In genomic region chr2:93849505-93850089, GRCm38 (mm10) we compare ENCODE assay signal across 8 mouse cellular contexts. TPM values are rescaled to one million over a fixed set of nuclear protein-coding genes. Genes with fewer than 3 reads are reported as not detected.
DNase-seq lines count a peak whose midpoint lies in the region; ATAC-seq and TF ChIP-seq lines count a peak whose summit lies in the region.

Accs (minus strand) TSS chr2:93849943.

- H3K9me3 ChIP-seq in embryonic facial prominence, embryonic 15.5 days (replicated peaks), result no peaks in the 10 kb centered on the region
- no peaks in the 10 kb centered on the region for H3K9me3 ChIP-seq in limb, embryonic 15.5 days
- H3K9me3 ChIP-seq in midbrain, postnatal 0 days (ENCODE audit: low read length), result no peaks in the 10 kb centered on the region

- TF ChIP-seq CTCF in bone marrow macrophage, adult 2 months (IDR thresholded peaks at IDR 0.05; ENCODE audit: low read depth, low read length), result peak; percentile 35; the same call in 1 of the 2 replicates
- peak; percentile 69 for TF ChIP-seq CTCF in midbrain, postnatal 0 days (IDR thresholded peaks at IDR 0.05)

- WGBS in embryonic facial prominence, embryonic 15.5 days, result under 1% methylated on average over 28 of the region's 28 CpGs
- WGBS in limb, embryonic 15.5 days, result 0% methylated on average over 28 of the region's 28 CpGs
- WGBS in midbrain, postnatal 0 days, result under 1% methylated on average over 28 of the region's 28 CpGs

- peak; percentile 87 for DNase-seq in A20 (ENCODE audit: low read depth, low spot score)
- DNase-seq in heart, adult 9 months (ENCODE audit: low spot score in 2 of 2), result peak; percentile 80 to 85
- peak; percentile 91 for DNase-seq in kidney, adult 9 months
- DNase-seq in midbrain, postnatal 0 days (ENCODE audit: low spot score), result peak; percentile 81
- peak; percentile 34 to 53 for DNase-seq in spleen, postnatal 10 days (ENCODE audit: low spot score in 2 of 2)

- TF ChIP-seq POLR2A in bone marrow macrophage, adult 2 months (IDR thresholded peaks at IDR 0.05; ENCODE audit: borderline replicate concordance, low read depth, low read length), result no peak

- peak within 1 kb of the TSS; percentile 68 for H3K4me3 ChIP-seq in bone marrow macrophage, adult 2 months (ENCODE audit: insufficient read depth, low read length)
- peak within 1 kb of the TSS; percentile 61 for H3K4me3 ChIP-seq in embryonic facial prominence, embryonic 15.5 days (replicated peaks)
- H3K4me3 ChIP-seq in limb, embryonic 15.5 days, result peak within 1 kb of the TSS; percentile 54
- peak within 1 kb of the TSS; percentile 57 for H3K4me3 ChIP-seq in midbrain, postnatal 0 days (ENCODE audit: low read depth, low read length)

- peak within 1 kb of the TSS; percentile 74 for H3K9ac ChIP-seq in embryonic facial prominence, embryonic 15.5 days
- peak within 1 kb of the TSS; percentile 42 for H3K9ac ChIP-seq in limb, embryonic 15.5 days
- peak within 1 kb of the TSS; percentile 63 for H3K9ac ChIP-seq in midbrain, postnatal 0 days (replicated peaks; ENCODE audit: low read length, poor library complexity, severe bottlenecking)

- no peaks in the 10 kb centered on the region for H3K36me3 ChIP-seq in embryonic facial prominence, embryonic 15.5 days
- H3K36me3 ChIP-seq in limb, embryonic 15.5 days, result peaks cover 3% of the 10 kb centered on the region
- no peaks in the 10 kb centered on the region for H3K36me3 ChIP-seq in midbrain, postnatal 0 days (ENCODE audit: insufficient read depth, low read length)

- H3K27me3 ChIP-seq in embryonic facial prominence, embryonic 15.5 days, result no peaks in the 10 kb centered on the region
- no peaks in the 10 kb centered on the region for H3K27me3 ChIP-seq in limb, embryonic 15.5 days
- no peaks in the 10 kb centered on the region for H3K27me3 ChIP-seq in midbrain, postnatal 0 days (ENCODE audit: insufficient read depth, low read length)

- ATAC-seq in embryonic facial prominence, embryonic 15.5 days (ENCODE audit: insufficient number of reproducible peaks, low FRiP score, low TSS enrichment, low read depth), result peak; percentile 87
- peak; percentile 75 for ATAC-seq in limb, embryonic 15.5 days (ENCODE audit: insufficient number of reproducible peaks, low FRiP score, low TSS enrichment, low read depth)
- ATAC-seq in midbrain, postnatal 0 days (ENCODE audit: low FRiP score), result peak; percentile 79

- peak within 1 kb of the TSS; percentile 71 for H3K27ac ChIP-seq in bone marrow macrophage, adult 2 months (ENCODE audit: insufficient read depth, low read depth, low read length)
- H3K27ac ChIP-seq in embryonic facial prominence, embryonic 15.5 days (replicated peaks), result peak within 1 kb of the TSS; percentile 87
- H3K27ac ChIP-seq in limb, embryonic 15.5 days, result peak within 1 kb of the TSS; percentile 83
- H3K27ac ChIP-seq in midbrain, postnatal 0 days (ENCODE audit: low read depth, low read length), result peak within 1 kb of the TSS; percentile 75

- peaks cover 12% of the 10 kb centered on the region; the same call in 1 of the 2 replicates for H3K4me1 ChIP-seq in bone marrow macrophage, adult 2 months (ENCODE audit: control insufficient read depth, insufficient read depth, low read length)
- peaks cover 9% of the 10 kb centered on the region for H3K4me1 ChIP-seq in embryonic facial prominence, embryonic 15.5 days
- peaks cover 13% of the 10 kb centered on the region for H3K4me1 ChIP-seq in limb, embryonic 15.5 days
- no peaks in the 10 kb centered on the region for H3K4me1 ChIP-seq in midbrain, postnatal 0 days (ENCODE audit: insufficient read depth, low read length)

- H3K4me2 ChIP-seq in embryonic facial prominence, embryonic 15.5 days (replicated peaks), result peak within 1 kb of the TSS; percentile 68
- H3K4me2 ChIP-seq in limb, embryonic 15.5 days, result peak within 1 kb of the TSS; percentile 61
- peak within 1 kb of the TSS; percentile 74 for H3K4me2 ChIP-seq in midbrain, postnatal 0 days (ENCODE audit: low read depth, low read length, poor library complexity, severe bottlenecking)

RNA-seq across cellular contexts. Expression of gene Accs, which starts in this region (rescaled TPM):
- 19.1 and 26.1 TPM in 2 replicates for polyA plus RNA-seq in bone marrow macrophage, adult 2 months (2012; ENCODE audit: insufficient read depth, insufficient read length, missing spikeins)
- polyA plus RNA-seq in embryonic facial prominence, embryonic 15.5 days (2015; fragmentation: Nextera tagmentation; extraction: Ambion mirVana), result 7.2 and 8.1 TPM in 2 replicates
- 6.5 and 7.8 TPM in 2 replicates for polyA plus RNA-seq in limb, embryonic 15.5 days (2015; fragmentation: Nextera tagmentation; extraction: Ambion mirVana)
- 10.8 and 12.1 TPM in 2 replicates for total RNA-seq in midbrain, postnatal 0 days (2014; rRNA removed)
- polyA plus RNA-seq in midbrain, postnatal 0 days (2015; fragmentation: Nextera tagmentation; extraction: Ambion mirVana), result 4.7 and 4.9 TPM in 2 replicates

Comparison
In these comparisons a context has a peak if more than half of its experiments do, and no peak if none do; other contexts are left out.
1. Peak in every context shown above with its lines: DNase-seq, ATAC-seq, H3K4me3 ChIP-seq and H3K27ac ChIP-seq.